11 mouse cellular contexts compared by ENCODE assay signal in genomic region chr1:167282112-167282511, GRCm38 (mm10). TPM values are rescaled to one million over a fixed set of nuclear protein-coding genes. Genes with fewer than 3 reads are reported as not detected.
A peak's percentile ranks its signal among the peaks of the same experiment; 100 is the strongest.
DNase-seq lines count a peak whose midpoint lies in the region; ATAC-seq and TF ChIP-seq lines count a peak whose summit lies in the region.
"Had no signal": no experiment of that assay in that cellular context is flagged by ENCODE, and none has a peak within 500 bp of the region (broad histone marks: within the 10 kb centered on the region; RNA-seq: fewer than 3 reads in every experiment).

No protein-coding gene starts in this region.

- peaks cover 74% of the 10 kb centered on the region for H3K79me2 ChIP-seq in CH12.LX (replicated peaks; ENCODE audit: control insufficient read depth, extremely low read depth, insufficient read depth, poor library complexity, severe bottlenecking)

- no peaks in the 10 kb centered on the region for H3K9me3 ChIP-seq in forebrain, embryonic 10.5 days
- H3K9me3 ChIP-seq in forebrain, postnatal 0 days (ENCODE audit: low read length), result no peaks in the 10 kb centered on the region
- H3K9me3 ChIP-seq in CH12.LX (replicated peaks; ENCODE audit: low read length), result no peaks in the 10 kb centered on the region
- no peaks in the 10 kb centered on the region for H3K9me3 ChIP-seq in forebrain, embryonic 13.5 days (replicated peaks)
- no peaks in the 10 kb centered on the region for H3K9me3 ChIP-seq in midbrain, embryonic 11.5 days (ENCODE audit: control insufficient read depth, low read length)
- H3K9me3 ChIP-seq: limb, embryonic 12.5 days had no signal

- intact Hi-C loops in left cerebral cortex, postnatal 36 days (cut with DNase I), result loop anchor here (5.0 kb wide), 1 partner anchor 40 kb away; no protein-coding TSS in a partner anchor

- no peak for ATAC-seq in forebrain, postnatal 0 days
- ATAC-seq in forebrain, embryonic 13.5 days, result no peak
- no peak for ATAC-seq in midbrain, embryonic 11.5 days (ENCODE audit: low FRiP score)
- ATAC-seq: inflammation-experienced regulatory T-cells, adult 6 months had no signal

- no peak for TF ChIP-seq CTCF in forebrain, postnatal 0 days (IDR thresholded peaks at IDR 0.05; ENCODE audit: low read depth)
- TF ChIP-seq CTCF in CH12.LX (conservative IDR thresholded peaks at IDR 0.05 in 1 of 2, IDR thresholded peaks at IDR 0.05 in 1 of 2; ENCODE audit: low read depth in 2 of 2, low read length in 2 of 2), result no peak
- no peak for TF ChIP-seq CTCF in cerebellum, adult 2 months (IDR thresholded peaks at IDR 0.05; ENCODE audit: borderline replicate concordance, insufficient read depth, low read depth, low read length)

- H3K27ac ChIP-seq in forebrain, embryonic 10.5 days, result peak overlapping the region; percentile 98; the same call in 1 of the 2 replicates
- no peak overlapping the region for H3K27ac ChIP-seq in forebrain, postnatal 0 days (ENCODE audit: low read depth, low read length)
- H3K27ac ChIP-seq in CH12.LX (ENCODE audit: insufficient read depth, low read depth), result peak overlapping the region; percentile 25; the same call in 1 of the 2 replicates
- no peak overlapping the region; the same call in 1 of the 2 replicates for H3K27ac ChIP-seq in forebrain, embryonic 13.5 days
- no peak overlapping the region for H3K27ac ChIP-seq in midbrain, embryonic 11.5 days (ENCODE audit: low read depth, low read length)
- no peak overlapping the region for H3K27ac ChIP-seq in cerebellum, adult 2 months (ENCODE audit: insufficient read depth, low read length)
- H3K27ac ChIP-seq: limb, embryonic 12.5 days; macrophage had no signal

- TF ChIP-seq POLR2A in CH12.LX (IDR thresholded peaks at IDR 0.05; ENCODE audit: low read depth, low read length), result no peak
- TF ChIP-seq POLR2A in cerebellum, adult 2 months (IDR thresholded peaks at IDR 0.05; ENCODE audit: borderline replicate concordance, insufficient read depth, low read length), result no peak

- H3K36me3 ChIP-seq in forebrain, embryonic 10.5 days (replicated peaks), result peaks cover 47% of the 10 kb centered on the region
- no peaks in the 10 kb centered on the region for H3K36me3 ChIP-seq in forebrain, postnatal 0 days (ENCODE audit: insufficient read depth)
- peaks cover 7 to 22% of the 10 kb centered on the region in 2 experiments for H3K36me3 ChIP-seq in CH12.LX (replicated peaks in 1 of 2; ENCODE audit: control insufficient read depth in 1 of 2, insufficient read depth in 1 of 2, low read length in 1 of 2)
- 0 out of 2 replicates have a peak, but pooled peaks cover 3% of the 10 kb centered on the region for H3K36me3 ChIP-seq in forebrain, embryonic 13.5 days (ENCODE audit: poor library complexity, severe bottlenecking)
- H3K36me3 ChIP-seq in midbrain, embryonic 11.5 days (ENCODE audit: control insufficient read depth, insufficient read depth, low read length), result no peaks in the 10 kb centered on the region

- H3K9ac ChIP-seq in forebrain, postnatal 0 days, result no peak overlapping the region
- peak overlapping the region; percentile 87 for H3K9ac ChIP-seq in CH12.LX (ENCODE audit: insufficient read depth, low read depth)
- peak overlapping the region; percentile 34; the same call in 1 of the 2 replicates for H3K9ac ChIP-seq in forebrain, embryonic 13.5 days
- H3K9ac ChIP-seq in midbrain, embryonic 11.5 days (ENCODE audit: low read length), result peak overlapping the region; percentile 34; the same call in 1 of the 2 replicates
- H3K9ac ChIP-seq: limb, embryonic 12.5 days had no signal

- dilution Hi-C loops in CH12.LX (cut with MboI; ENCODE audit: extremely low pct_ligation_motif_present, extremely low pct_unique_long_range_greater_than_20kb, low sequenced_read_pairs), result no loop called here

- WGBS in forebrain, embryonic 10.5 days, result 86% methylated on average over 3 of the region's 3 CpGs
- WGBS in forebrain, postnatal 0 days, result 40% methylated on average over 3 of the region's 3 CpGs
- 40% methylated on average over 3 of the region's 3 CpGs for WGBS in forebrain, embryonic 13.5 days
- WGBS in midbrain, embryonic 11.5 days, result 73% methylated on average over 3 of the region's 3 CpGs
- 70% methylated on average over 3 of the region's 3 CpGs for WGBS in cerebellum, adult 2 months

- H3K4me1 ChIP-seq in forebrain, embryonic 10.5 days, result peaks cover 49% of the 10 kb centered on the region
- peaks cover 4% of the 10 kb centered on the region; the same call in 1 of the 2 replicates for H3K4me1 ChIP-seq in forebrain, postnatal 0 days (ENCODE audit: insufficient read depth)
- peaks cover 15 to 50% of the 10 kb centered on the region in 2 experiments for H3K4me1 ChIP-seq in CH12.LX (ENCODE audit: control insufficient read depth in 1 of 2, insufficient read depth in 2 of 2)
- H3K4me1 ChIP-seq in forebrain, embryonic 13.5 days, result peaks cover 33% of the 10 kb centered on the region
- peaks cover 14% of the 10 kb centered on the region for H3K4me1 ChIP-seq in midbrain, embryonic 11.5 days (ENCODE audit: control insufficient read depth, insufficient read depth, low read length)
- peaks cover 9% of the 10 kb centered on the region for H3K4me1 ChIP-seq in cerebellum, adult 2 months (ENCODE audit: control insufficient read depth, insufficient read depth, low read length)

- H3K4me3 ChIP-seq in forebrain, embryonic 10.5 days, result peak overlapping the region; percentile 95; the same call in 1 of the 2 replicates
- H3K4me3 ChIP-seq in forebrain, postnatal 0 days (ENCODE audit: low read depth, low read length), result no peak overlapping the region
- peak overlapping the region; percentile 76 to 91 (median 89) for H3K4me3 ChIP-seq in CH12.LX (replicated peaks in 1 of 3; ENCODE audit: low read depth in 2 of 3, low read length in 2 of 3, poor library complexity in 1 of 3)
- H3K4me3 ChIP-seq in forebrain, embryonic 13.5 days, result no peak overlapping the region
- no peak overlapping the region for H3K4me3 ChIP-seq in midbrain, embryonic 11.5 days (ENCODE audit: low read depth, low read length)
- H3K4me3 ChIP-seq in cerebellum, adult 2 months (replicated peaks; ENCODE audit: insufficient read depth, low read depth, low read length), result no peak overlapping the region

- no peak for TF ChIP-seq RAD21 in CH12.LX (IDR thresholded peaks at IDR 0.05; ENCODE audit: low read depth, low read length)

- no peak overlapping the region for H3K4me2 ChIP-seq in forebrain, postnatal 0 days (ENCODE audit: low read depth)
- H3K4me2 ChIP-seq in CH12.LX (ENCODE audit: insufficient read depth, low read depth, poor library complexity, severe bottlenecking), result peak overlapping the region; percentile 53
- H3K4me2 ChIP-seq in forebrain, embryonic 13.5 days, result peak overlapping the region; percentile 71
- H3K4me2 ChIP-seq in midbrain, embryonic 11.5 days, result 0 out of 2 replicates have a peak overlapping the region, but pooled peaks have one; percentile 6

- no peak for TF ChIP-seq EP300 in CH12.LX (IDR thresholded peaks at IDR 0.05; ENCODE audit: low read length)

- in situ Hi-C loops in CH12.LX (cut with MboI; ENCODE audit: low pct_ligation_motif_present, low pct_unique_long_range_greater_than_20kb, low sequenced_read_pairs), result no loop called here

- H3K27me3 ChIP-seq in forebrain, embryonic 10.5 days (ENCODE audit: poor library complexity, severe bottlenecking), result peaks cover 9% of the 10 kb centered on the region; the same call in 1 of the 2 replicates
- no peaks in the 10 kb centered on the region for H3K27me3 ChIP-seq in forebrain, postnatal 0 days (ENCODE audit: insufficient read depth, low read length)
- no peaks in the 10 kb centered on the region for H3K27me3 ChIP-seq in CH12.LX (replicated peaks)
- H3K27me3 ChIP-seq in forebrain, embryonic 13.5 days, result no peaks in the 10 kb centered on the region; the same call in 1 of the 2 replicates
- H3K27me3 ChIP-seq in midbrain, embryonic 11.5 days (ENCODE audit: control insufficient read depth, insufficient read depth, low read length), result no peaks in the 10 kb centered on the region
- H3K27me3 ChIP-seq in cerebellum, adult 2 months (ENCODE audit: control insufficient read depth, insufficient read depth, low read length), result no peaks in the 10 kb centered on the region
- H3K27me3 ChIP-seq: limb, embryonic 12.5 days had no signal

- no peak for DNase-seq in forebrain, embryonic 10.5 days (ENCODE audit: extremely low spot score, low spot score)
- DNase-seq in forebrain, postnatal 0 days, result no peak
- peak; percentile 36 for DNase-seq in CH12.LX (ENCODE audit: extremely low read depth)
- DNase-seq in midbrain, embryonic 11.5 days (ENCODE audit: low spot score, missing footprints), result no peak
- no peak for DNase-seq in left cerebral cortex, postnatal 36 days (ENCODE audit: low spot score in 2 of 2)
- DNase-seq in layer of hippocampus, adult 11-12 months (ENCODE audit: low spot score), result no peak
- no peak for DNase-seq in cerebellum, adult 2 months

TF ChIP-seq in CH12.LX, 34 proteins besides CTCF, POLR2A, EP300 and RAD21:
- TF ChIP-seq IRF4 (IDR thresholded peaks at IDR 0.05; ENCODE audit: low read depth, low read length) (0 out of 2 replicates have a peak, but pooled peaks have one; percentile 24), HCFC1 (IDR thresholded peaks at IDR 0.05; ENCODE audit: low read depth, low read length) (no peak)

RNA-seq across cellular contexts. Expression of gene Uck2, which starts 3.0 kb away (rescaled TPM):
- polyA plus RNA-seq in forebrain, embryonic 10.5 days (2016; fragmentation: Nextera tagmentation; extraction: Ambion mirVana), result 135 TPM in 2 replicates
- total RNA-seq in forebrain, postnatal 0 days (2014; rRNA removed), result 80.7 and 82.2 TPM in 2 replicates
- 48.2 and 59.3 TPM in 2 replicates for polyA plus RNA-seq in forebrain, postnatal 0 days (2015; fragmentation: Nextera tagmentation; extraction: Ambion mirVana)
- total RNA-seq in CH12.LX (2012; rRNA removed) (235 and 254 TPM in 2 replicates), CH12.LX (2014; rRNA removed) (312 and 363 TPM in 2 replicates)
- 323 and 392 TPM in 2 replicates for polyA plus RNA-seq in CH12.LX (2012; ENCODE audit: insufficient read length, low read depth)
- polyA plus RNA-seq in forebrain, embryonic 13.5 days (2015; fragmentation: Nextera tagmentation; extraction: Ambion mirVana), result 72.7 and 73.6 TPM in 2 replicates
- 110 and 113 TPM in 2 replicates for polyA plus RNA-seq in midbrain, embryonic 11.5 days (2014; fragmentation: Nextera tagmentation; extraction: Ambion mirVana)
- total RNA-seq in left cerebral cortex, postnatal 36 days (2021), result 10 to 100 TPM; 37.4 to 42.5 TPM
- 20.7 and 24.3 TPM in 2 replicates for polyA plus RNA-seq in cerebellum, adult 2 months (2012; rRNA removed)

RNA-seq across cellular contexts. Expression of gene Tmco1, which starts 26.1 kb away (rescaled TPM):
- 73.4 and 77.1 TPM in 2 replicates for polyA plus RNA-seq in forebrain, embryonic 10.5 days (2016; fragmentation: Nextera tagmentation; extraction: Ambion mirVana)
- 55.2 and 60.4 TPM in 2 replicates for total RNA-seq in forebrain, postnatal 0 days (2014; rRNA removed)
- 70.0 and 76.7 TPM in 2 replicates for polyA plus RNA-seq in forebrain, postnatal 0 days (2015; fragmentation: Nextera tagmentation; extraction: Ambion mirVana)
- total RNA-seq in CH12.LX (2012; rRNA removed) (80.6 and 87.0 TPM in 2 replicates), CH12.LX (2014; rRNA removed) (153 and 168 TPM in 2 replicates)
- polyA plus RNA-seq in CH12.LX (2012; ENCODE audit: insufficient read length, low read depth), result 92.8 and 127 TPM in 2 replicates
- 73.7 and 74.1 TPM in 2 replicates for polyA plus RNA-seq in forebrain, embryonic 13.5 days (2015; fragmentation: Nextera tagmentation; extraction: Ambion mirVana)
- polyA plus RNA-seq in midbrain, embryonic 11.5 days (2014; fragmentation: Nextera tagmentation; extraction: Ambion mirVana), result 94.2 and 105 TPM in 2 replicates
- total RNA-seq in left cerebral cortex, postnatal 36 days (2021), result 10 to 100 TPM; 42.6 to 46.5 TPM
- polyA plus RNA-seq in cerebellum, adult 2 months (2012; rRNA removed), result 71.7 and 74.9 TPM in 2 replicates

Comparison
In these comparisons a context has a peak if more than half of its experiments do, and no peak if none do; other contexts are left out.
1. H3K27ac ChIP-seq: peak in forebrain, embryonic 10.5 days (single experiment) and CH12.LX (single experiment); none in forebrain, postnatal 0 days (single experiment), forebrain, embryonic 13.5 days (single experiment), midbrain, embryonic 11.5 days (single experiment) and cerebellum, adult 2 months (single experiment).
2. H3K4me3 ChIP-seq: peak in forebrain, embryonic 10.5 days (single experiment) and CH12.LX (3 of 3); none in forebrain, postnatal 0 days (single experiment), forebrain, embryonic 13.5 days (single experiment), midbrain, embryonic 11.5 days (single experiment) and cerebellum, adult 2 months (single experiment).